Mouse (Mus musculus): Measurements from ENCODE around the gene Olfr286. TPM values are rescaled to one million over a fixed set of nuclear protein-coding genes. Genes with fewer than 3 reads are reported as not detected.

Olfr286 gene
- polyA plus RNA-seq, 1 experiment from 2014 or later: not detected

DNA sequence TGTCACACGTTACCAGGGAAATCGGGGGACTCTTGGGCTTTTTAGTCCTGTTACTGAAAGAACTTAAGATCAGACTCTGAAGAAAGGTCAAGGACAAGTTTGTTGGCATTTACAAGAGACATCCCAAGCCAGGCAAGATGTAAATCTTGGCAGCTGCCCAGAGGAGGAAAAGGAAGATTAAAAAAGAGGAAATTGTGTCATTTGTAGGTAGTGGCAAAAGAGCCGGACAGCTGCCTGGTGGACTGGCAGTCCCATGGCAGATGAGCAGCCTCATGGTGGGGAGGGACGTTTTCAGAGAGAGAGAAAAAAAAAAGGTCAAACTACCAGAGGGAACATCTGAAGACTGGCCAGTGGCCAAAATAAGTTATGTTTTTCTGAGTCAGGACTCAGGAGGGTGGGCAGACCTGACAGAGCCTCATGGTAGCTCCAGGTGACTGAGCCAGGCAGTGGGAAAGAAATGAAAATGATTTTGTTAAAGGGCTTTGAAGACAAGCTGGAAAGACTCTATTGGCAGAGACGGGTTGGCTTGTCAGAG lies 20.8 kb downstream of the Olfr286 start:
- Histone ChIP-seq H3K9me3 (ENCODE audit: control insufficient read depth, low read length) (no peaks in the 10 kb centered on the region), H3K36me3 (ENCODE audit: control insufficient read depth, insufficient read depth, low read length) (no peaks in the 10 kb centered on the region), H3K4me1 (ENCODE audit: control insufficient read depth, insufficient read depth, low read length) (no peaks in the 10 kb centered on the region), H3K27ac (ENCODE audit: low read length) (no peak overlapping the region), H3K9ac (ENCODE audit: low read depth, low read length) (no peak overlapping the region), H3K27me3 (replicated peaks; ENCODE audit: control insufficient read depth, insufficient read depth, low read length) (no peaks in the 10 kb centered on the region), H3K4me2 (ENCODE audit: low read depth, low read length) (no peak overlapping the region), H3K4me3 (ENCODE audit: low read length) (no peak overlapping the region)
- WGBS: 77% methylated on average over 5 of the region's 5 CpGs
- ATAC-seq: no peak

DNA sequence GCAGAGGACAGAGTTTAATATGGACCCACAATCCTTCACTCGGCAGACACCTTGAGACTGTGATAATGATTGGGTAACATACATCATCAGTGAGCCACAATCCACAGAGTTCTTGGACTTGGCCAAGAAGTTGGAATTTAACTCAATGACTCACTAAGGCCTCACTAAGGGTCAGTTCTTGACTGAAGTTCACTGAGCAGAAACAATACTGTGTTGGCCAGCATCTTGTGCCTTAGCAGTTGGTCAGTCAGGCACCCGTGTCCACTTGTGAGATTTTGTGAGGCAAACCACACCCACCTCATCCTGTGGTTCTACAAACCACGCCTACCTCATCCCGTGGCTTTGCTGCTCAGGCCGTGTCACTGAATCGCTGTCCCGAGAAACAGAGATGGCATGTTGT lies 24.6 kb downstream of the Olfr286 start:
- H3K36me3 ChIP-seq (ENCODE audit: control insufficient read depth, insufficient read depth, low read length): no peaks in the 10 kb centered on the region
- H3K9ac ChIP-seq (ENCODE audit: low read depth, low read length): no peak overlapping the region
- no peaks in the 10 kb centered on the region for H3K9me3 ChIP-seq (ENCODE audit: control insufficient read depth, low read length)
- ATAC-seq: no peak
- H3K4me1 ChIP-seq (ENCODE audit: control insufficient read depth, insufficient read depth, low read length): no peaks in the 10 kb centered on the region
- H3K27me3 ChIP-seq (replicated peaks; ENCODE audit: control insufficient read depth, insufficient read depth, low read length): no peaks in the 10 kb centered on the region
- H3K27ac ChIP-seq (ENCODE audit: low read length): no peak overlapping the region
- H3K4me3 ChIP-seq (ENCODE audit: low read length): no peak overlapping the region
- no peak overlapping the region for H3K4me2 ChIP-seq (ENCODE audit: low read depth, low read length)
- 79% methylated on average over 7 of the region's 7 CpGs for WGBS

DNA sequence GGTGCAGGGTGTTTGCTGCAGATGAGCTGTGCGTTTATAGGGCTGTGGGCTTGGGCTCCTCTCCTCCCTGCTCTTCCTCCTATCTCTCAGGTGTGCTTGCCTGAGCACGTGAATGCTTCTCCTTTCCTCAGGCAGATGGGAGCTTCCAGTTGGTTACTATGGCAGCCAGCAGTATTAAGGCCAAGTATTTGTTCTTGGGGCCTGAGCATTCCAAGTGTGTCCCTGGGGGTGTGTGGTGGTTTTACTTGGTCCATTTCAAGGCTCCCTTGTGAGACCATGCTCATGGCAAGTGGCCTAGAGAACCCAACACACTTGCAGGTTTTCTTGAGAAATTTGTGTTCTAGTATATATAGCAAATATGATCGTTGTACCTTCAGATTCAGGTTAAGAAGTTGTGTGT lies 38.8 kb downstream of the Olfr286 start, which contains the start of gene Olfr288:
Olfr288 (minus strand) TSS at position 101 of the 400 bp plus-strand sequence.
- H3K36me3 ChIP-seq (ENCODE audit: control insufficient read depth, insufficient read depth, low read length): no peaks in the 10 kb centered on the region
- no peak within 1 kb of the TSS for H3K4me2 ChIP-seq (ENCODE audit: low read depth, low read length)
- no peaks in the 10 kb centered on the region for H3K4me1 ChIP-seq (ENCODE audit: control insufficient read depth, insufficient read depth, low read length)
- no peaks in the 10 kb centered on the region for H3K27me3 ChIP-seq (replicated peaks; ENCODE audit: control insufficient read depth, insufficient read depth, low read length)
- no peak for ATAC-seq
- H3K27ac ChIP-seq (ENCODE audit: low read length): no peak within 1 kb of the TSS
- no peak within 1 kb of the TSS for H3K4me3 ChIP-seq (ENCODE audit: low read length)
- 66% methylated on average over 3 of the region's 3 CpGs for WGBS
- no peaks in the 10 kb centered on the region for H3K9me3 ChIP-seq (ENCODE audit: control insufficient read depth, low read length)
- H3K9ac ChIP-seq (ENCODE audit: low read depth, low read length): no peak within 1 kb of the TSS

DNA sequence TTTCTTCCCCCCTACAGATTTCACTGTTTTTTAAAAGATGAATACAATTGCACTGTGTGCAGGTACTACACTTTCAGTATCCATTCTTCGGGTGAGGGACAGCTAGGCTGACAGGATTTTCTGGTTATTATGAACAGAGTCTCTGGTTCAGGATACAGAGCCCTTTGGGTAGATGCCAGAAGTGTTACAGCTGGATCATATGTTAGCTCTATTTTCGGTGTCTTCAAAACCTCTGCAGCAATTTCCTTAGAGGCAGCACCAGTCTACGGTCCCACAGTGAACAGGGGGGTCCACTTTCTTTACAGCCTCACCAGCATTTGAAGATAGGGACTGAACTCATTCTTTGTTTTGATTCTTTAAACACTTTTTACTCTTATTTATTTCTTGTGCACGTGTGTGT lies 49.8 kb downstream of the Olfr286 start:
- ATAC-seq: no peak
- H3K4me3 ChIP-seq (ENCODE audit: low read length): no peak overlapping the region
- H3K4me1 ChIP-seq (ENCODE audit: control insufficient read depth, insufficient read depth, low read length): peaks cover 4% of the 10 kb centered on the region; the same call in 1 of the 2 replicates
- WGBS: 56% methylated on average over 4 of the region's 4 CpGs
- H3K27me3 ChIP-seq (replicated peaks; ENCODE audit: control insufficient read depth, insufficient read depth, low read length): no peaks in the 10 kb centered on the region
- H3K36me3 ChIP-seq (ENCODE audit: control insufficient read depth, insufficient read depth, low read length): no peaks in the 10 kb centered on the region
- H3K9ac ChIP-seq (ENCODE audit: low read depth, low read length): no peak overlapping the region
- H3K9me3 ChIP-seq (ENCODE audit: control insufficient read depth, low read length): no peaks in the 10 kb centered on the region
- H3K4me2 ChIP-seq (ENCODE audit: low read depth, low read length): no peak overlapping the region
- H3K27ac ChIP-seq (ENCODE audit: low read length): no peak overlapping the region

DNA sequence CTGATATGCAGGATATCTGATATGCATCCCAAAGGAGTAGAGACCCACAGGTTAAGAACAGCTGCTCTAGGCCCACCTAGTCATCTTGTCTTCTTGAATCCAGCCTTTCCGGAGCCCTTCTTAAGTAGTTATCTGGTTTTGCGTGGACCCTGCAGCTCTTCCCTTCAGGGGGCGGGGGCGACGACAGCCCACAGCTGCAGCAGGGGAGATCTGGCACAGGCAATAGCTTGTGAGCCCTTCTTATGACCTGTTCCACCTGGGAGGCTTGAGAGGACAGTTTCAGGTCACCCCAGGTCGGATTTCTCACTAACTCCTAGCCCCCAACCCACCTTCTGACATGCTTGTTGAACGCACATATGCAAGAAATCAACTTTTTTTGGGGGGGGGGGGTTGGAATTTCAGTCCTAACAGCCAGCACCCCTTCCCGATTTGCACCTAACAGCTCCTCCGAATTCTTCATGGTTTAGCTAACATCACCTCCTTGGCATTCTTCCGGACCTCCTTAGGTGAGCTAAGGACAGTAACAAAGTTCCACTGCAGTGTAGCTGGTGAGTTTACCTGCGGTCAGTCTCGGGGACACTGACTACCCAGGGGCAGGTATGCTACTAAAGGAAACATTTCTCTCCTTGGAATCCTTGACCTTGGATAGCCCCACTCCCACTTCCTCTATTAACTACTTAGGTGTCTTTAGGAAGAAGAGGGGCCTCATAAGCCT lies 52.2 kb downstream of the Olfr286 start:
- H3K9ac ChIP-seq (ENCODE audit: low read depth, low read length): no peak overlapping the region
- H3K27ac ChIP-seq (ENCODE audit: low read length): no peak overlapping the region
- no peaks in the 10 kb centered on the region for H3K9me3 ChIP-seq (ENCODE audit: control insufficient read depth, low read length)
- no peak overlapping the region for H3K4me3 ChIP-seq (ENCODE audit: low read length)
- H3K4me2 ChIP-seq (ENCODE audit: low read depth, low read length): no peak overlapping the region
- H3K27me3 ChIP-seq (replicated peaks; ENCODE audit: control insufficient read depth, insufficient read depth, low read length): no peaks in the 10 kb centered on the region; the same call in 1 of the 2 replicates
- ATAC-seq: peak; percentile 6; the same call in 1 of the 2 replicates
- H3K36me3 ChIP-seq (ENCODE audit: control insufficient read depth, insufficient read depth, low read length): no peaks in the 10 kb centered on the region
- WGBS: 61% methylated on average over 12 of the region's 12 CpGs
- H3K4me1 ChIP-seq (ENCODE audit: control insufficient read depth, insufficient read depth, low read length): peaks cover 4% of the 10 kb centered on the region; the same call in 1 of the 2 replicates

DNA sequence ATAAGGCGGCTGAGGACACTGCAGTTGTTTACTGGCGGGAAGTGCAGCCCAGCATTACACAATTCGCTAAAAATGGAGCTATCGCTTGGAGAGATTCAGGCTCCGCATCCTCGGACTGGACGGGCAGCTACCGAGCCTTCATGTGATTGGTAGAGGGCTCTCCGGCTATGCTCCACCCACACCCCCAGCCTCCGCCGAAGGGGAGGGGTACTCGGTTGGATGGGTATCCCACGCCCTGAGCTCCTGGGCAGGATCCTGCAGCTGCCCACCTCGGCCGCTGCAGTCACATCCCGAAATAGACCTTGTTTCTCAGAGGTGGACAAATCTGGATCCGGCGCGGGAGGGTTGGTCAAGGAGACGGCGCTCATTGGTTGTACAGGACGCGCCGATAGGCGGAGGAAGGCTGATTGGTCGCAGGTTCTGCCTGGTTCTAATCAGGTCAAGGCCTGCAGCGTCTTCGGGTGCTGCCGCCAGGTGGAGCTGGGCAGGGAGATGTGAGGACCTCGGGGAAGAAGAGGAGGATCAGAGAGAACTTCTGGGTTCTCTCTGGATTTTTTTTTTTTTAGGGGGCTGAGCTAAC lies 53.0 kb downstream of the Olfr286 start:
- Histone ChIP-seq H3K9ac (ENCODE audit: low read depth, low read length) (peak overlapping the region; percentile 34), H3K27ac (ENCODE audit: low read length) (0 out of 2 replicates have a peak overlapping the region, but pooled peaks have one; percentile 29)
- ATAC-seq: peak; percentile 99

DNA sequence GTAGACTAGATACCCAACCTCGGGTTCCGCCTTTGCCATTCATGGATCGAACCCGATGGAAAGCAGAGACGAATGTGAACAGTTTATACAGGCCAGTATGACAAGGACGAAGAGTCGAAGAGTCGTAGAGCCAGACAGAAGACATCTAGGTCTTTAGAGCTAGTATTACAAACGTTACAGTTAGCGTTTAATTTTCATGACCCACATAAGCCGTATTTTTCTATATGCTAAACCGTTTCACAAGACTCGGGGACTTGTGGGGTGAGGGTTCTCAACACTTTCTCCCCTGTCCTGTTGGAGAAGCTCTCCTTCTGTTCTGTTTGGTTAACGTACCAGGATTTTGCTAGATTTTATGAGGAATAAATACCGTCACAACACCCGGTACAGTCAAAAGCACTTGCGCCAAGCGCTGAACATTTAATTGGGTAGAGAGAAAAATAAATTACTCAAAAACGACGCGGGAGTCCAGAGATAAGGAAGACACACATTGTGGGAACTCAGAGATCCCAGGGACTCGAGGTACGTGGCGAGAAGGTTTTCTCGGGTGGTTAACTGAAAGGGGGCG lies 53.6 kb downstream of the Olfr286 start:
- Histone ChIP-seq H3K4me3 (ENCODE audit: low read length) (peak overlapping the region; percentile 53), H3K27ac (ENCODE audit: low read length) (0 out of 2 replicates have a peak overlapping the region, but pooled peaks have one; percentile 29), H3K27me3 (replicated peaks; ENCODE audit: control insufficient read depth, insufficient read depth, low read length) (no peaks in the 10 kb centered on the region; the same call in 1 of the 2 replicates), H3K9ac (ENCODE audit: low read depth, low read length) (peak overlapping the region; percentile 34), H3K9me3 (ENCODE audit: control insufficient read depth, low read length) (no peaks in the 10 kb centered on the region), H3K4me1 (ENCODE audit: control insufficient read depth, insufficient read depth, low read length) (peaks cover 4% of the 10 kb centered on the region; the same call in 1 of the 2 replicates), H3K36me3 (ENCODE audit: control insufficient read depth, insufficient read depth, low read length) (no peaks in the 10 kb centered on the region), H3K4me2 (ENCODE audit: low read depth, low read length) (peak overlapping the region; percentile 55)
- WGBS: 6% methylated on average over 26 of the region's 26 CpGs
- ATAC-seq: no peak

More for the DNA sequence above, 53.0 kb downstream of the Olfr286 start:
- H3K4me1 ChIP-seq (ENCODE audit: control insufficient read depth, insufficient read depth, low read length): peaks cover 4% of the 10 kb centered on the region; the same call in 1 of the 2 replicates
- no peaks in the 10 kb centered on the region for H3K9me3 ChIP-seq (ENCODE audit: control insufficient read depth, low read length)
- H3K4me2 ChIP-seq (ENCODE audit: low read depth, low read length): peak overlapping the region; percentile 55
- H3K4me3 ChIP-seq (ENCODE audit: low read length): peak overlapping the region; percentile 53
- H3K27me3 ChIP-seq (replicated peaks; ENCODE audit: control insufficient read depth, insufficient read depth, low read length): no peaks in the 10 kb centered on the region; the same call in 1 of the 2 replicates
- WGBS: under 1% methylated on average over 30 of the region's 30 CpGs
- no peaks in the 10 kb centered on the region for H3K36me3 ChIP-seq (ENCODE audit: control insufficient read depth, insufficient read depth, low read length)

DNA sequence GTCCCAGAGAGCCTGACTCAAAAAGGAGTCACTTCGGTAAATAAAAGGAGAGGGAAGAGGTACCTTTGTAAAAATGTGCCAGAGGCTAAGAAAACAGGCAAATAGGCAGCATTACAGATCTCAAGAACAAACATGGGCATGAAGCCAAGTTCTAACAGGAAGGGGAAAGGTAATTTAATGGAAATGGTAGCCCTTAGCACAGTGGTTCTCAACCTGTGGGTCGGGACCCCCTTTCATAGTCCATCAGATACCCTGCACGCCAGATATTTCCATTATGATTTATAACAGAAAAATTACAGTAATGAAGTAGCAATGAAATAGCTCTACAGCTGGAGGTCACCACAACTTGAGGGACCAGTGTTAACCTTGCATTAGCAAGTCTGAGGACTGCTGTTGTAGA lies 56.9 kb downstream of the Olfr286 start:
- H3K9ac ChIP-seq (ENCODE audit: low read depth, low read length): no peak overlapping the region
- no peaks in the 10 kb centered on the region; the same call in 1 of the 2 replicates for H3K27me3 ChIP-seq (replicated peaks; ENCODE audit: control insufficient read depth, insufficient read depth, low read length)
- peaks cover 4% of the 10 kb centered on the region; the same call in 1 of the 2 replicates for H3K4me1 ChIP-seq (ENCODE audit: control insufficient read depth, insufficient read depth, low read length)
- ATAC-seq: no peak
- no peak overlapping the region for H3K4me3 ChIP-seq (ENCODE audit: low read length)
- WGBS: 59% methylated on average over 3 of the region's 3 CpGs
- no peaks in the 10 kb centered on the region for H3K9me3 ChIP-seq (ENCODE audit: control insufficient read depth, low read length)
- no peak overlapping the region for H3K27ac ChIP-seq (ENCODE audit: low read length)
- no peak overlapping the region for H3K4me2 ChIP-seq (ENCODE audit: low read depth, low read length)
- no peaks in the 10 kb centered on the region for H3K36me3 ChIP-seq (ENCODE audit: control insufficient read depth, insufficient read depth, low read length)
